Mouse (Mus musculus) kidney, embryonic 14.5 days (tissue): ENCODE measurements around the gene Sh3kbp1. TPM values are rescaled to one million over a fixed set of nuclear protein-coding genes. Genes with fewer than 3 reads are reported as not detected.

ENCODE experiments used
- ATAC-seq: fragments of 200-750 bp; cut with Nextera tagmentation; 2 replicates; pipeline ENCODE4 v1.8.0; 2017; ENCODE audit warnings: moderate number of reproducible peaks, mild to moderate bottlenecking, moderate TSS enrichment, moderate library complexity; ENCODE audit not compliant: low FRiP score, low TSS enrichment
- H3K27ac ChIP-seq: fragments of 300-500 bp; sonication (generic); 2 replicates; pipeline ENCODE4 v1.5.1; 2014; ENCODE audit warnings: low read depth, mild to moderate bottlenecking, low read length, moderate library complexity, mixed read lengths
- H3K27me3 ChIP-seq: fragments of 300-500 bp; sonication (generic); 2 replicates; pipeline ENCODE4 v1.6.1; 2014; ENCODE audit warnings: mild to moderate bottlenecking, low read length; ENCODE audit not compliant: control insufficient read depth, insufficient read depth
- H3K36me3 ChIP-seq: fragments of 300-500 bp; sonication (generic); 2 replicates; pipeline ENCODE4 v1.6.1; 2014; ENCODE audit warnings: low read length, mixed read lengths; ENCODE audit not compliant: control insufficient read depth, insufficient read depth
- H3K4me1 ChIP-seq: fragments of 300-500 bp; sonication (generic); 2 replicates; pipeline ENCODE4 v1.6.1; 2014; ENCODE audit warnings: low read length, mixed read lengths; ENCODE audit not compliant: control insufficient read depth, insufficient read depth
- H3K4me2 ChIP-seq: fragments of 300-500 bp; sonication (generic); replicated peaks from 2 replicates; pipeline ENCODE4 v1.6.1; 2014; ENCODE audit warnings: low read depth, mild to moderate bottlenecking, low read length
- H3K4me3 ChIP-seq: fragments of 300-500 bp; sonication (generic); 2 replicates; pipeline ENCODE4 v1.5.1; 2014; ENCODE audit warnings: mild to moderate bottlenecking, low read length
- H3K9ac ChIP-seq: fragments of 300-500 bp; sonication (generic); 2 replicates; pipeline ENCODE4 v1.6.1; 2014; ENCODE audit warnings: low read depth, mild to moderate bottlenecking, low read length, moderate library complexity
- H3K9me3 ChIP-seq: fragments of 300-500 bp; sonication (generic); 2 replicates; pipeline ENCODE4 v1.6.1; 2016; ENCODE audit warnings: low read length; ENCODE audit not compliant: control insufficient read depth
- WGBS: fragments of 180-500 bp; shearing (Covaris S2); extraction: QIAGEN DNeasy Blood & Tissue Kit; methylation state at CpG from one replicate; pipeline ENCODE4 v1.1.7; 2014; 5-methylcytosine and 5-hydroxymethylcytosine counted together
- polyA plus RNA-seq: library from polyadenylated mRNA; unstranded; fragments of >200 nt; fragmentation: Nextera tagmentation; extraction: Ambion mirVana; gene quantifications from 2 replicates; pipeline ENCODE4 v1.2.1, GENCODE M21; 2014

Sh3kbp1 gene
- polyA plus RNA-seq, 1 experiment from 2014 or later = 41.5 TPM

GRCm38 (mm10) chrX:159772137-159772536 lies 145.1 kb downstream of the Sh3kbp1 start:
- no peak for ATAC-seq
- Histone ChIP-seq H3K4me3 (no peak overlapping the region), H3K9me3 (no peaks in the 10 kb centered on the region), H3K27me3 (no peaks in the 10 kb centered on the region), H3K4me1 (no peaks in the 10 kb centered on the region), H3K36me3 (no peaks in the 10 kb centered on the region), H3K9ac (no peak overlapping the region), H3K27ac (no peak overlapping the region), H3K4me2 (no peak overlapping the region)
- 67% methylated on average over 4 of the region's 4 CpGs for WGBS

DNA sequence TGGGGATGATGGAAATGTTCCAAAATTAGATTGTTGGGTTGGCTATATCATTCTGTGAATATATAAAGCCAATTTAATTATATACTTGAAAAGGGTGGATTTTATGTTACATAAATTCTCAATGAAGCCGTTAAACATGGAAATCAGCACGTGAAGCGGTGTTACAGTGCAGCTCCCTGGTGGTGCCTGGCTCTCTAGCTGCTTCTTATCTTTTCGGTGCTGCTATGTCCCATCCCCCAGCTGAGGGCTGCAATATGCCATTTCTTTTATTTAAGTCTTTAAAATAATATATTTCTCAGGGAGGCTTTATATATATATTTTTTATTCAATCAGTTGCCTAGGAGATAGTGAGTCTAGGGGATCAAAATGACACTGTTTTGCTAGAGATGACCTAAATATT lies 148.0 kb downstream of the Sh3kbp1 start:
- Histone ChIP-seq H3K4me1 (no peaks in the 10 kb centered on the region), H3K9ac (no peak overlapping the region), H3K27me3 (no peaks in the 10 kb centered on the region), H3K9me3 (no peaks in the 10 kb centered on the region), H3K4me2 (no peak overlapping the region), H3K36me3 (no peaks in the 10 kb centered on the region), H3K4me3 (no peak overlapping the region), H3K27ac (no peak overlapping the region)
- WGBS = 87% methylated on average over 4 of the region's 4 CpGs
- no peak for ATAC-seq

- WGBS = 88% methylated on average over 1 of the region's 1 CpGs
- no peaks in the 10 kb centered on the region for H3K27me3 ChIP-seq
- H3K27ac ChIP-seq = no peak overlapping the region
- H3K9me3 ChIP-seq = no peaks in the 10 kb centered on the region
- no peaks in the 10 kb centered on the region for H3K4me1 ChIP-seq
- H3K4me3 ChIP-seq = no peak overlapping the region
- no peak overlapping the region for H3K9ac ChIP-seq
- no peaks in the 10 kb centered on the region for H3K36me3 ChIP-seq
- H3K4me2 ChIP-seq = no peak overlapping the region
- ATAC-seq = no peak
Measured at GRCm38 (mm10) chrX:159778787-159779186, 151.7 kb downstream of the Sh3kbp1 start.

- WGBS = 62% methylated on average over 3 of the region's 3 CpGs
- no peak overlapping the region for H3K4me2 ChIP-seq
- H3K36me3 ChIP-seq = no peaks in the 10 kb centered on the region
- H3K27ac ChIP-seq = no peak overlapping the region
- no peaks in the 10 kb centered on the region for H3K9me3 ChIP-seq
- no peak for ATAC-seq
- no peak overlapping the region for H3K4me3 ChIP-seq
- H3K9ac ChIP-seq = no peak overlapping the region
- H3K4me1 ChIP-seq = no peaks in the 10 kb centered on the region
- no peaks in the 10 kb centered on the region for H3K27me3 ChIP-seq
Measured at GRCm38 (mm10) chrX:159790516-159790915, 163.4 kb downstream of the Sh3kbp1 start.

DNA sequence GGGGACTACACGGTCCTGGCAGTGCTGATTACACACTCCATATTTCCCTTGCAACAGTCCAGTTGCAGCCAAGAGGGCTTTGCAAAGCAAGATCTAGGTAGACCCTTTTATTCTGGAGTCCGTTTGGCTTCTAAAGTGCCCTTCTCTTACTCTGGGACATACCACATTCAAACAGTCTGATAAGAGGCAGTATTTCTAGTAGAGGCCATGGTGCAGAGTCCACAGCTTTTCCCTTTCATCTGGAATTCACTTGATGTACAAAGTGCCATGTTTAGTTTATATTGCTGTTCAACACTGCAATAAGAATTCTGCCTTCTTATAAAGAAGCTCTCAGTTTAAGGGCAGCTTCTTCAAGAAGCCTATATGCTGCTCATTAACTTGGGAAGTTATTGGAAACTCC lies 168.5 kb downstream of the Sh3kbp1 start:
- H3K9me3 ChIP-seq = no peaks in the 10 kb centered on the region
- H3K9ac ChIP-seq = no peak overlapping the region
- H3K36me3 ChIP-seq = no peaks in the 10 kb centered on the region
- H3K4me3 ChIP-seq = no peak overlapping the region
- no peaks in the 10 kb centered on the region for H3K27me3 ChIP-seq
- no peak overlapping the region for H3K4me2 ChIP-seq
- no peak for ATAC-seq
- H3K4me1 ChIP-seq = no peaks in the 10 kb centered on the region
- no peak overlapping the region for H3K27ac ChIP-seq
- 70% methylated on average over 2 of the region's 2 CpGs for WGBS

DNA sequence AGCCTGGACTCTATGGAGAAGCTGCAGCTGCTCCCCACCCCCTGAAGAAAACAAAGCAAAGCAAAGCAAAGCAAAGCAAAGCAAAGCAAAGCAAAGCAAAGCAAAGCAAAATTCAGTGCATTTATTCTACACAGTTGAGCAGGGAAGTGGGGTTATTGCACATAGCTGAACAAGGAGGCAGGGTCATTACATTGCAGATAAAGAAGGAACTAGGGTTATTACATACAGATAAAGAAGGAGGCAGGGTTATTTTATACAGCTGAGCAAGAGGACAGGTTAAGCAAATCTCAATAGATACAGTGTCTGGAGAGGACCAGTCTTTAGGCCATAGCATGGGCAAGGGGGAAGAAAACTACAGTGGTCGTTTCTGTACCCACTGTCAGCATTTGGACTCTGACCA lies 177.3 kb downstream of the Sh3kbp1 start:
- ATAC-seq = no peak
- 75% methylated on average over 1 of the region's 1 CpGs for WGBS
- H3K36me3 ChIP-seq = no peaks in the 10 kb centered on the region

GRCm38 (mm10) chrX:159809510-159809909 lies 182.4 kb downstream of the Sh3kbp1 start:
- Histone ChIP-seq H3K4me2 (no peak overlapping the region), H3K4me1 (no peaks in the 10 kb centered on the region), H3K9ac (no peak overlapping the region), H3K9me3 (no peaks in the 10 kb centered on the region), H3K27ac (no peak overlapping the region), H3K4me3 (no peak overlapping the region), H3K27me3 (no peaks in the 10 kb centered on the region), H3K36me3 (no peaks in the 10 kb centered on the region)
- ATAC-seq = no peak
- WGBS = 84% methylated on average over 6 of the region's 6 CpGs

More for the DNA sequence above, 177.3 kb downstream of the Sh3kbp1 start:
- Histone ChIP-seq H3K27ac (no peak overlapping the region), H3K4me1 (no peaks in the 10 kb centered on the region), H3K27me3 (no peaks in the 10 kb centered on the region), H3K9me3 (no peaks in the 10 kb centered on the region), H3K9ac (no peak overlapping the region), H3K4me3 (no peak overlapping the region), H3K4me2 (no peak overlapping the region)

GRCm38 (mm10) chrX:159810469-159810868 lies 183.4 kb downstream of the Sh3kbp1 start:
- H3K9ac ChIP-seq = no peak overlapping the region
- H3K27me3 ChIP-seq = no peaks in the 10 kb centered on the region
- H3K9me3 ChIP-seq = no peaks in the 10 kb centered on the region
- H3K36me3 ChIP-seq = no peaks in the 10 kb centered on the region
- no peak overlapping the region for H3K4me3 ChIP-seq
- no peak overlapping the region for H3K27ac ChIP-seq
- ATAC-seq = no peak
- 72% methylated on average over 3 of the region's 3 CpGs for WGBS
- H3K4me1 ChIP-seq = no peaks in the 10 kb centered on the region
- no peak overlapping the region for H3K4me2 ChIP-seq

GRCm38 (mm10) chrX:159817508-159817907 lies 190.4 kb downstream of the Sh3kbp1 start:
- ATAC-seq = no peak
- H3K27ac ChIP-seq = no peak overlapping the region
- no peaks in the 10 kb centered on the region; the same call in 1 of the 2 replicates for H3K27me3 ChIP-seq
- no peaks in the 10 kb centered on the region for H3K36me3 ChIP-seq
- H3K4me2 ChIP-seq = no peak overlapping the region
- H3K4me1 ChIP-seq = no peaks in the 10 kb centered on the region
- no peak overlapping the region for H3K4me3 ChIP-seq
- H3K9ac ChIP-seq = no peak overlapping the region
- WGBS = 87% methylated on average over 2 of the region's 2 CpGs
- no peaks in the 10 kb centered on the region for H3K9me3 ChIP-seq

DNA sequence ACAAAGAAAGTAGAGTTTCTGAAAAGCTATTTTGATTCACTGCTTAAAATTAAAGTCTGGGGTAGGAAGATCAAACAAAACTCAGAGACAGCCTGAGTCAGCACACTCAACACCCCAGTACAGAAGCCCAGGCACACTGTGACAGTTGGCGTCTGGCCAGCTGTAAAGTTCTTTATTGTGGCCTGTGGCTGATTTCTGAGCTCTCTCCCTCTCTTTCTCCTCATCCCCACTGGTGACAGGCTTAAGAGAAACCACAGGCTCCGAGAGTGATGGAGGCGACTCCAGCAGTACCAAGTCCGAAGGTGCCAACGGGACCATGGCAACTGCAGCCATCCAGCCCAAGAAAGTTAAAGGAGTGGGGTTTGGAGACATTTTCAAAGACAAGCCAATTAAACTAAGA lies 201.1 kb downstream of the Sh3kbp1 start:
- ATAC-seq = no peak
- Histone ChIP-seq H3K4me3 (no peak overlapping the region), H3K9ac (no peak overlapping the region), H3K4me2 (no peak overlapping the region), H3K36me3 (no peaks in the 10 kb centered on the region), H3K4me1 (no peaks in the 10 kb centered on the region), H3K9me3 (no peaks in the 10 kb centered on the region), H3K27me3 (no peaks in the 10 kb centered on the region), H3K27ac (no peak overlapping the region)
- 76% methylated on average over 5 of the region's 5 CpGs for WGBS
